Mouse (Mus musculus) heart, adult 2 months (tissue): ENCODE measurements around the gene Galnt6. TPM values are rescaled to one million over a fixed set of nuclear protein-coding genes. Genes with fewer than 3 reads are reported as not detected.

Source experiments
- DNase-seq, 2 experiments: peaks; one replicate each; pipeline ENCODE4 v3.0.0; 2021
- H3K27ac ChIP-seq: fragments of 200-600 bp; 2 replicates; pipeline ENCODE4 v1.8.1; 2022
- H3K27me3 ChIP-seq: fragments of 200-500 bp; 2 replicates; pipeline ENCODE4 v1.6.1; 2012; ENCODE audit warnings: mild to moderate bottlenecking, low read length, inconsistent platforms, mixed read lengths; ENCODE audit not compliant: control insufficient read depth, insufficient read depth
- H3K36me3 ChIP-seq: fragments of 200-500 bp; 2 replicates; pipeline ENCODE4 v1.6.1; 2012; ENCODE audit warnings: low read length, inconsistent platforms; ENCODE audit not compliant: control insufficient read depth, insufficient read depth
- H3K4me1 ChIP-seq: fragments of 200-500 bp; 2 replicates; pipeline ENCODE4 v1.6.1; 2011; ENCODE audit warnings: low read length; ENCODE audit not compliant: control insufficient read depth, insufficient read depth
- H3K4me3 ChIP-seq: fragments of 200-600 bp; 2 replicates; pipeline ENCODE4 v1.8.1; 2022
- H3K79me2 ChIP-seq: fragments of 200-500 bp; replicated peaks from 2 replicates; pipeline ENCODE4 v1.6.1; 2012; ENCODE audit warnings: mild to moderate bottlenecking, inconsistent platforms, low read length, moderate library complexity, mixed read lengths; ENCODE audit not compliant: control insufficient read depth, insufficient read depth
- H3K9ac ChIP-seq: fragments of 200-500 bp; 2 replicates; pipeline ENCODE4 v1.6.1; 2012; ENCODE audit warnings: low read depth, mild to moderate bottlenecking, control low read depth, inconsistent platforms, low read length, mixed read lengths
- CTCF ChIP-seq: fragments of 200-600 bp; IDR thresholded peaks from 2 replicates; pipeline ENCODE4 v1.8.1; 2022; ENCODE audit warnings: antibody characterized with exemption, mild to moderate bottlenecking, moderate library complexity
- EP300 ChIP-seq: fragments of 200-500 bp; IDR thresholded peaks from 2 replicates; pipeline ENCODE4 v1.6.1; 2011; ENCODE audit warnings: low read depth, low read length, control low read depth; ENCODE audit not compliant: insufficient read depth
- POLR2A ChIP-seq: fragments of 200-500 bp; IDR thresholded peaks from 2 replicates; pipeline ENCODE4 v1.6.1; 2011; ENCODE audit warnings: mild to moderate bottlenecking, low read depth, low read length, control low read depth; ENCODE audit not compliant: insufficient read depth
- WGBS: fragments of 180-500 bp; shearing (Covaris S2); methylation state at CpG from one replicate; pipeline ENCODE4 v1.1.7; 2018; 5-methylcytosine and 5-hydroxymethylcytosine counted together
- intact Hi-C: fragments of 180-260 bp; cut with DNase I; formaldehyde crosslinking; loops from one replicate; pipeline ENCODE4 v1.15.1; 2025
- polyA plus RNA-seq: library from polyadenylated mRNA; depleted of rRNA; stranded (reverse); fragments of >200 nt; gene quantifications from 2 replicates; pipeline ENCODE4 v1.2.3, GENCODE M21; 2012
- total RNA-seq, 2 experiments: library from RNA; stranded (reverse); gene quantifications; 2 replicates each; pipeline ENCODE4 v1.2.3; 2021

Galnt6 gene
- total and polyA plus RNA-seq, 3 experiments, result 0.65 to 0.89 (median 0.78) TPM

- 72% methylated on average over 6 of the region's 6 CpGs for WGBS
- no peak for TF ChIP-seq CTCF
- no peak for TF ChIP-seq POLR2A
- TF ChIP-seq EP300, result no peak
- intact Hi-C loops, result no loop called here
- no peak overlapping the region for H3K27ac ChIP-seq
- H3K4me3 ChIP-seq, result no peak overlapping the region
- no peak overlapping the region for H3K9ac ChIP-seq
- no peaks in the 10 kb centered on the region for H3K4me1 ChIP-seq
- H3K27me3 ChIP-seq, result no peaks in the 10 kb centered on the region
- no peak for DNase-seq
- H3K36me3 ChIP-seq, result no peaks in the 10 kb centered on the region
- no peaks in the 10 kb centered on the region for H3K79me2 ChIP-seq
Measured at GRCm38 (mm10) chr15:100710838-100711237, 18.3 kb downstream of the Galnt6 start.

GRCm38 (mm10) chr15:100708433-100709078 is 20.6 kb downstream of the Galnt6 start:
- Histone ChIP-seq H3K4me1 (no peaks in the 10 kb centered on the region), H3K79me2 (no peaks in the 10 kb centered on the region), H3K27me3 (no peaks in the 10 kb centered on the region), H3K27ac (no peak overlapping the region), H3K4me3 (no peak overlapping the region), H3K36me3 (no peaks in the 10 kb centered on the region), H3K9ac (no peak overlapping the region)
- DNase-seq, result no peak
- intact Hi-C loops, result no loop called here
- TF ChIP-seq POLR2A (no peak), EP300 (no peak), CTCF (no peak)
- WGBS, result 72% methylated on average over 8 of the region's 8 CpGs

GRCm38 (mm10) chr15:100706226-100706625 is 22.9 kb downstream of the Galnt6 start:
- 35% methylated on average over 8 of the region's 8 CpGs for WGBS
- TF ChIP-seq CTCF (no peak), EP300 (no peak), POLR2A (no peak)
- no peaks in the 10 kb centered on the region for H3K36me3 ChIP-seq
- intact Hi-C loops, result no loop called here
- no peak overlapping the region for H3K9ac ChIP-seq
- H3K27ac ChIP-seq, result no peak overlapping the region
- H3K27me3 ChIP-seq, result no peaks in the 10 kb centered on the region
- H3K79me2 ChIP-seq, result no peaks in the 10 kb centered on the region
- H3K4me3 ChIP-seq, result no peak overlapping the region
- peak in 1 of 2 experiments; percentile 56 for DNase-seq
- H3K4me1 ChIP-seq, result no peaks in the 10 kb centered on the region

- Histone ChIP-seq H3K4me1 (no peaks in the 10 kb centered on the region), H3K4me3 (no peak overlapping the region), H3K79me2 (no peaks in the 10 kb centered on the region), H3K27ac (no peak overlapping the region), H3K9ac (no peak overlapping the region), H3K36me3 (no peaks in the 10 kb centered on the region), H3K27me3 (no peaks in the 10 kb centered on the region)
- intact Hi-C loops, result no loop called here
- DNase-seq, result no peak
- TF ChIP-seq CTCF (no peak), POLR2A (no peak), EP300 (no peak)
- WGBS, result 81% methylated on average over 1 of the region's 1 CpGs
Measured at GRCm38 (mm10) chr15:100705376-100705775, 23.8 kb downstream of the Galnt6 start.

- DNase-seq, result no peak
- H3K79me2 ChIP-seq, result no peaks in the 10 kb centered on the region
- H3K9ac ChIP-seq, result no peak overlapping the region
- intact Hi-C loops, result no loop called here
- no peak overlapping the region for H3K27ac ChIP-seq
- H3K36me3 ChIP-seq, result no peaks in the 10 kb centered on the region
- no peak for TF ChIP-seq CTCF
- no peak for TF ChIP-seq POLR2A
- no peak for TF ChIP-seq EP300
- WGBS, result 19% methylated on average over 17 of the region's 17 CpGs
- no peaks in the 10 kb centered on the region for H3K27me3 ChIP-seq
- H3K4me3 ChIP-seq, result no peak overlapping the region
- no peaks in the 10 kb centered on the region for H3K4me1 ChIP-seq
Measured at GRCm38 (mm10) chr15:100703913-100704312, 25.3 kb downstream of the Galnt6 start.

GRCm38 (mm10) chr15:100701856-100702255 is 27.3 kb downstream of the Galnt6 start:
- intact Hi-C loops, result no loop called here
- TF ChIP-seq EP300, result no peak
- no peak for TF ChIP-seq CTCF
- TF ChIP-seq POLR2A, result no peak
- Histone ChIP-seq H3K4me1 (no peaks in the 10 kb centered on the region), H3K27me3 (no peaks in the 10 kb centered on the region), H3K4me3 (no peak overlapping the region), H3K27ac (no peak overlapping the region), H3K36me3 (no peaks in the 10 kb centered on the region), H3K79me2 (no peaks in the 10 kb centered on the region), H3K9ac (no peak overlapping the region)
- 79% methylated on average over 6 of the region's 6 CpGs for WGBS
- DNase-seq, result no peak
